Mouse (Mus musculus): ENCODE data around the gene Scgb1b17. TPM values are rescaled to one million over a fixed set of nuclear protein-coding genes. Genes with fewer than 3 reads are reported as not detected.
"Not testable (repeated sequence)": the region's sequence is repeated elsewhere in the genome, so short reads cannot be mapped to it uniquely, and the experiment has no call there.

Gene Scgb1b17
- not detected in 3 replicates for total RNA-seq (2017)

GRCm38 (mm10) chr7:33063149-33063548 lies at the start of gene Scgb1b17:
Gene Scgb1b17 (plus strand): TSS chr7:33063449.
- ATAC-seq (replicated peaks; ENCODE audit: insufficient number of reproducible peaks, low FRiP score, low TSS enrichment, poor library complexity, severe bottlenecking): not testable (repeated sequence)

GRCm38 (mm10) chr7:33056461-33056860 lies 6.8 kb upstream of the Scgb1b17 start, which contains the start of gene Scgb2b17:
Gene Scgb2b17 (minus strand): TSS chr7:33056561.
- not testable (repeated sequence) for ATAC-seq (replicated peaks; ENCODE audit: insufficient number of reproducible peaks, low FRiP score, low TSS enrichment, poor library complexity, severe bottlenecking)

Other genes starting within 250 kb of the Scgb1b17 start
- gene Scgb2b15, start 233.8 kb upstream of the Scgb1b17 start, total RNA-seq (2017): not detected in 3 replicates
- gene Scgb1b15, start 226.9 kb upstream of the Scgb1b17 start, total RNA-seq (2017): not detected in 3 replicates
- not detected in 3 replicates for gene Scgb2b17, start 6.9 kb upstream of the Scgb1b17 start, total RNA-seq (2017)
- not detected in 3 replicates for gene Scgb2b18, start 110.4 kb downstream of the Scgb1b17 start, total RNA-seq (2017)
- not detected in 3 replicates for gene Scgb1b18, start 122.1 kb downstream of the Scgb1b17 start, total RNA-seq (2017)
- not detected in 3 replicates for gene Scgb2b19, start 216.9 kb downstream of the Scgb1b17 start, total RNA-seq (2017)
- not detected in 3 replicates for gene Scgb1b19, start 223.8 kb downstream of the Scgb1b17 start, total RNA-seq (2017)